Comparison of ENCODE assay signal across 23 mouse cellular contexts in genomic region chr17:63886988-63887387, GRCm38 (mm10). TPM values are rescaled to one million over a fixed set of nuclear protein-coding genes. Genes with fewer than 3 reads are reported as not detected.
DNase-seq lines count a peak whose midpoint lies in the region; TF ChIP-seq lines count a peak whose summit lies in the region.
"Had no signal": no experiment of that assay in that cellular context is flagged by ENCODE, and none has a peak within 500 bp of the region (broad histone marks: within the 10 kb centered on the region; RNA-seq: fewer than 3 reads in every experiment).

No protein-coding gene starts in this region.

- no peak overlapping the region for H3K4me2 ChIP-seq in myocyte (ENCODE audit: low read depth)

- DNase-seq in heart, adult 11 months: peak; percentile 50
- no peak for DNase-seq in heart, postnatal 25 days (ENCODE audit: low spot score)
- no peak for DNase-seq in MN1 (ENCODE audit: low spot score)
- DNase-seq in thymus, postnatal 4 days: no peak
- DNase-seq: adrenal gland, adult 2 months; adrenal gland, adult 8-10 months; adrenal gland, postnatal 10 days; adrenal gland, postnatal 14 days; adrenal gland, postnatal 25 days; adrenal gland, postnatal 36 days; B cell, adult 2 months; cerebellum, adult 11 months; cerebellum, adult 11-12 months; cerebellum, adult 18-20 months; cerebellum, adult 2 months; cerebellum, adult 8-10 months had no signal

- H3K79me2 ChIP-seq in C2C12 (ENCODE audit: control insufficient read depth, insufficient read depth): peaks cover 38% of the 10 kb centered on the region
- peaks cover 52% of the 10 kb centered on the region for H3K79me2 ChIP-seq in myocyte (ENCODE audit: control insufficient read depth, insufficient read depth)

- H3K79me3 ChIP-seq in C2C12 (ENCODE audit: low read depth): peaks cover 6% of the 10 kb centered on the region

- TF ChIP-seq POLR2A in myocyte (IDR thresholded peaks at IDR 0.05; ENCODE audit: insufficient read length, low read depth): no peak

- H3ac ChIP-seq in C2C12 (ENCODE audit: control insufficient read depth, insufficient read length, low read depth) (no peak overlapping the region), myocyte (ENCODE audit: control insufficient read depth, insufficient read length) (no peak overlapping the region)

- H3K27me3 ChIP-seq in C2C12 (ENCODE audit: control insufficient read depth, insufficient read depth, insufficient read length) (no peaks in the 10 kb centered on the region), myocyte (ENCODE audit: control insufficient read depth, insufficient read depth, insufficient read length) (no peaks in the 10 kb centered on the region)
- H3K27me3 ChIP-seq: CH12.LX, Patski had no signal

- intact Hi-C loops in heart, postnatal 25 days (cut with DNase I): no loop called here

- H3K36me3 ChIP-seq in C2C12 (ENCODE audit: control insufficient read depth, insufficient read depth): no peaks in the 10 kb centered on the region
- no peaks in the 10 kb centered on the region for H3K36me3 ChIP-seq in myocyte (ENCODE audit: control insufficient read depth, insufficient read depth)

- H3K4me3 ChIP-seq in C2C12 (ENCODE audit: insufficient read depth, poor library complexity, severe bottlenecking) (no peak overlapping the region), myocyte (no peak overlapping the region)

- TF ChIP-seq CTCF in C2C12 (IDR thresholded peaks at IDR 0.05; ENCODE audit: control insufficient read depth, insufficient read depth, insufficient read length): no peak

TF ChIP-seq in C2C12, 6 proteins besides CTCF, POLR2A, EP300 and RAD21:
- TF ChIP-seq CEBPB (IDR thresholded peaks at IDR 0.05; ENCODE audit: low read depth) (peak; percentile 93), MAX (IDR thresholded peaks at IDR 0.05) (no peak)

TF ChIP-seq in myocyte, 11 proteins besides CTCF, POLR2A, EP300 and RAD21:
- no peak for TF ChIP-seq SRF (IDR thresholded peaks at IDR 0.05; ENCODE audit: control insufficient read depth, insufficient read length, low read depth)
- peak; percentile 91 for TF ChIP-seq CEBPB (IDR thresholded peaks at IDR 0.05; ENCODE audit: insufficient read depth, poor library complexity, severe bottlenecking)
TF ChIP-seq in myocyte: peak in this region for 1.

RNA-seq across cellular contexts. Expression of gene A930002H24Rik, which starts 23.4 kb away (rescaled TPM):
- not detected for total RNA-seq in heart, postnatal 25 days (2021)
- polyA plus RNA-seq in C2C12 (2012; fragmentation: generic; extraction: Trizol) (0.77 TPM), myocyte (2012; fragmentation: generic; extraction: Trizol) (1.6 TPM)
- total RNA-seq: CH12.LX, G1E had no signal
- polyA plus RNA-seq: activated CD4-positive, CD25-positive, alpha-beta regulatory T cell, adult 4 months; CD4-positive, CD25-positive, alpha-beta regulatory T cell, adult 4 months had no signal

RNA-seq across cellular contexts. Expression of gene Fer, which starts 24.1 kb away (rescaled TPM):
- 10 to 100 TPM; 17.4 to 17.9 TPM for total RNA-seq in heart, postnatal 25 days (2021)
- polyA plus RNA-seq in C2C12 (2012; fragmentation: generic; extraction: Trizol) (8.8 TPM), myocyte (2012; fragmentation: generic; extraction: Trizol) (10.9 TPM)
